Comparison of ENCODE assay signal across 12 mouse cellular contexts in genomic region chr8:84778638-84779380, GRCm38 (mm10). TPM values are rescaled to one million over a fixed set of nuclear protein-coding genes. Genes with fewer than 3 reads are reported as not detected.
DNase-seq lines count a peak whose midpoint lies in the region; ATAC-seq and TF ChIP-seq lines count a peak whose summit lies in the region.
"Had no signal": no experiment of that assay in that cellular context is flagged by ENCODE, and none has a peak within 500 bp of the region (broad histone marks: within the 10 kb centered on the region; RNA-seq: fewer than 3 reads in every experiment).

No protein-coding gene starts in this region.

- no peak for ATAC-seq in cerebellum, adult (ENCODE audit: insufficient number of reproducible peaks, low FRiP score, low TSS enrichment)
- no peak for ATAC-seq in lung, embryonic 15.5 days (ENCODE audit: borderline replicate concordance, extremely low read depth, low FRiP score, low TSS enrichment)
- ATAC-seq in lung, postnatal 0 days = no peak
- ATAC-seq in hindbrain, embryonic 13.5 days (ENCODE audit: low FRiP score) = no peak
- no peak for ATAC-seq in neural tube, embryonic 15.5 days (ENCODE audit: low FRiP score)
- no peak for ATAC-seq in liver, embryonic 12.5 days
- ATAC-seq: Patski had no signal

- no peak for TF ChIP-seq CTCF in lung, postnatal 0 days (IDR thresholded peaks at IDR 0.05)

- H3K9ac ChIP-seq in lung, embryonic 15.5 days = no peak overlapping the region
- no peak overlapping the region for H3K9ac ChIP-seq in lung, postnatal 0 days (replicated peaks; ENCODE audit: low read depth)
- H3K9ac ChIP-seq in hindbrain, embryonic 13.5 days = no peak overlapping the region
- H3K9ac ChIP-seq in neural tube, embryonic 15.5 days (replicated peaks) = no peak overlapping the region
- no peak overlapping the region for H3K9ac ChIP-seq in liver, embryonic 12.5 days

- no peaks in the 10 kb centered on the region for H3K9me3 ChIP-seq in lung, embryonic 15.5 days
- H3K9me3 ChIP-seq in lung, postnatal 0 days (ENCODE audit: low read length) = no peaks in the 10 kb centered on the region
- no peaks in the 10 kb centered on the region for H3K9me3 ChIP-seq in hindbrain, embryonic 13.5 days
- H3K9me3 ChIP-seq in neural tube, embryonic 15.5 days (replicated peaks) = no peaks in the 10 kb centered on the region
- no peaks in the 10 kb centered on the region for H3K9me3 ChIP-seq in liver, embryonic 12.5 days (replicated peaks)

- WGBS in lung, embryonic 15.5 days = 23% methylated on average over 11 of the region's 11 CpGs
- 42% methylated on average over 11 of the region's 11 CpGs for WGBS in lung, postnatal 0 days
- WGBS in hindbrain, embryonic 13.5 days = 10% methylated on average over 11 of the region's 11 CpGs
- WGBS in neural tube, embryonic 15.5 days = 12% methylated on average over 11 of the region's 11 CpGs
- WGBS in liver, embryonic 12.5 days (ENCODE audit: insufficient replicate concordance) = 24% methylated on average over 11 of the region's 11 CpGs

- DNase-seq in cerebellum, adult 8-10 months = peak; percentile 59
- DNase-seq in lung, postnatal 0 days (ENCODE audit: low spot score) = no peak
- DNase-seq in spleen, adult 12 weeks (ENCODE audit: low spot score) = no peak
- DNase-seq: heart, adult 18-20 months; kidney, postnatal 4 days had no signal

- H3K4me1 ChIP-seq in lung, embryonic 15.5 days = peaks cover 66% of the 10 kb centered on the region
- peaks cover 15% of the 10 kb centered on the region; the same call in 1 of the 2 replicates for H3K4me1 ChIP-seq in lung, postnatal 0 days (ENCODE audit: insufficient read depth, low read depth, low read length)
- H3K4me1 ChIP-seq in hindbrain, embryonic 13.5 days (replicated peaks) = peaks cover 55% of the 10 kb centered on the region
- peaks cover 63% of the 10 kb centered on the region for H3K4me1 ChIP-seq in neural tube, embryonic 15.5 days
- H3K4me1 ChIP-seq in liver, embryonic 12.5 days = peaks cover 10% of the 10 kb centered on the region; the same call in 1 of the 2 replicates

- no peaks in the 10 kb centered on the region for H3K36me3 ChIP-seq in lung, embryonic 15.5 days
- H3K36me3 ChIP-seq in lung, postnatal 0 days (ENCODE audit: insufficient read depth, low read length) = no peaks in the 10 kb centered on the region
- no peaks in the 10 kb centered on the region for H3K36me3 ChIP-seq in hindbrain, embryonic 13.5 days
- no peaks in the 10 kb centered on the region for H3K36me3 ChIP-seq in neural tube, embryonic 15.5 days
- H3K36me3 ChIP-seq in liver, embryonic 12.5 days = no peaks in the 10 kb centered on the region

- peak overlapping the region; percentile 15; the same call in 1 of the 2 replicates for H3K4me2 ChIP-seq in lung, embryonic 15.5 days
- no peak overlapping the region for H3K4me2 ChIP-seq in lung, postnatal 0 days (replicated peaks; ENCODE audit: low read depth, low read length)
- H3K4me2 ChIP-seq in hindbrain, embryonic 13.5 days = peak overlapping the region; percentile 32
- H3K4me2 ChIP-seq in neural tube, embryonic 15.5 days = 0 out of 2 replicates have a peak overlapping the region, but pooled peaks have one; percentile 26
- no peak overlapping the region for H3K4me2 ChIP-seq in liver, embryonic 12.5 days
- H3K4me2 ChIP-seq: liver, embryonic 11.5 days had no signal

- no peak overlapping the region for H3K4me3 ChIP-seq in lung, embryonic 15.5 days
- H3K4me3 ChIP-seq in lung, postnatal 0 days (ENCODE audit: low read depth, low read length) = no peak overlapping the region
- H3K4me3 ChIP-seq in hindbrain, embryonic 13.5 days = peak overlapping the region; percentile 9; the same call in 1 of the 2 replicates
- H3K4me3 ChIP-seq in neural tube, embryonic 15.5 days (replicated peaks) = no peak overlapping the region
- no peak overlapping the region for H3K4me3 ChIP-seq in liver, embryonic 12.5 days

- no peak overlapping the region; the same call in 1 of the 2 replicates for H3K27ac ChIP-seq in lung, embryonic 15.5 days
- no peak overlapping the region for H3K27ac ChIP-seq in lung, postnatal 0 days (ENCODE audit: low read length)
- peak overlapping the region; percentile 83 for H3K27ac ChIP-seq in hindbrain, embryonic 13.5 days
- peak overlapping the region; percentile 81 for H3K27ac ChIP-seq in neural tube, embryonic 15.5 days (replicated peaks)
- H3K27ac ChIP-seq in liver, embryonic 12.5 days = no peak overlapping the region

- peaks cover 56% of the 10 kb centered on the region for H3K27me3 ChIP-seq in lung, embryonic 15.5 days
- H3K27me3 ChIP-seq in lung, postnatal 0 days (replicated peaks; ENCODE audit: insufficient read depth, low read length) = no peaks in the 10 kb centered on the region
- H3K27me3 ChIP-seq in hindbrain, embryonic 13.5 days = peaks cover 95% of the 10 kb centered on the region
- H3K27me3 ChIP-seq in neural tube, embryonic 15.5 days (replicated peaks) = peaks cover 79% of the 10 kb centered on the region
- H3K27me3 ChIP-seq in liver, embryonic 12.5 days (replicated peaks) = peaks cover 100% of the 10 kb centered on the region
- H3K27me3 ChIP-seq: Patski had no signal

- TF ChIP-seq EP300 in lung, postnatal 0 days (IDR thresholded peaks at IDR 0.05) = no peak

RNA-seq across cellular contexts. Expression of gene Nfix, which starts 21.3 kb away (rescaled TPM):
- polyA plus RNA-seq in lung, embryonic 15.5 days (2015; fragmentation: Nextera tagmentation; extraction: Ambion mirVana) = 39.2 and 42.7 TPM in 2 replicates
- 38.8 and 45.1 TPM in 2 replicates for polyA plus RNA-seq in lung, postnatal 0 days (2015; fragmentation: Nextera tagmentation; extraction: Ambion mirVana)
- polyA plus RNA-seq in hindbrain, embryonic 13.5 days (2015; fragmentation: Nextera tagmentation; extraction: Ambion mirVana) = 35.3 and 44.1 TPM in 2 replicates
- polyA plus RNA-seq in neural tube, embryonic 15.5 days (2015; fragmentation: Nextera tagmentation; extraction: Ambion mirVana) = 60.3 and 70.5 TPM in 2 replicates
- 2.8 and 2.9 TPM in 2 replicates for polyA plus RNA-seq in liver, embryonic 12.5 days (2016; fragmentation: Nextera tagmentation; extraction: Ambion mirVana)

RNA-seq across cellular contexts. Expression of gene Dand5, which starts 43.8 kb away (rescaled TPM):
- polyA plus RNA-seq in lung, embryonic 15.5 days (2015; fragmentation: Nextera tagmentation; extraction: Ambion mirVana) = 6.0 and 6.3 TPM in 2 replicates
- polyA plus RNA-seq in lung, postnatal 0 days (2015; fragmentation: Nextera tagmentation; extraction: Ambion mirVana) = 6.2 and 6.8 TPM in 2 replicates
- 10.8 and 11.5 TPM in 2 replicates for polyA plus RNA-seq in hindbrain, embryonic 13.5 days (2015; fragmentation: Nextera tagmentation; extraction: Ambion mirVana)
- 15.7 and 17.2 TPM in 2 replicates for polyA plus RNA-seq in neural tube, embryonic 15.5 days (2015; fragmentation: Nextera tagmentation; extraction: Ambion mirVana)
- polyA plus RNA-seq in liver, embryonic 12.5 days (2016; fragmentation: Nextera tagmentation; extraction: Ambion mirVana) = 3.4 and 4.3 TPM in 2 replicates

RNA-seq across cellular contexts. Expression of gene Gadd45gip1, which starts 52.5 kb away (rescaled TPM):
- 43.4 and 47.0 TPM in 2 replicates for polyA plus RNA-seq in lung, embryonic 15.5 days (2015; fragmentation: Nextera tagmentation; extraction: Ambion mirVana)
- polyA plus RNA-seq in lung, postnatal 0 days (2015; fragmentation: Nextera tagmentation; extraction: Ambion mirVana) = 24.4 and 24.8 TPM in 2 replicates
- polyA plus RNA-seq in hindbrain, embryonic 13.5 days (2015; fragmentation: Nextera tagmentation; extraction: Ambion mirVana) = 37.3 and 37.8 TPM in 2 replicates
- 44.3 and 45.1 TPM in 2 replicates for polyA plus RNA-seq in neural tube, embryonic 15.5 days (2015; fragmentation: Nextera tagmentation; extraction: Ambion mirVana)
- 69.9 and 71.0 TPM in 2 replicates for polyA plus RNA-seq in liver, embryonic 12.5 days (2016; fragmentation: Nextera tagmentation; extraction: Ambion mirVana)

RNA-seq across cellular contexts. Expression of gene G430095P16Rik, which starts 56.0 kb away (rescaled TPM):
- polyA plus RNA-seq in lung, embryonic 15.5 days (2015; fragmentation: Nextera tagmentation; extraction: Ambion mirVana) = 3.4 and 4.4 TPM in 2 replicates
- polyA plus RNA-seq in lung, postnatal 0 days (2015; fragmentation: Nextera tagmentation; extraction: Ambion mirVana) = 2.0 and 2.8 TPM in 2 replicates
- polyA plus RNA-seq in hindbrain, embryonic 13.5 days (2015; fragmentation: Nextera tagmentation; extraction: Ambion mirVana) = 1.0 and 2.3 TPM in 2 replicates
- 1.4 and 1.8 TPM in 2 replicates for polyA plus RNA-seq in neural tube, embryonic 15.5 days (2015; fragmentation: Nextera tagmentation; extraction: Ambion mirVana)
- polyA plus RNA-seq in liver, embryonic 12.5 days (2016; fragmentation: Nextera tagmentation; extraction: Ambion mirVana) = 11.0 and 12.0 TPM in 2 replicates

Comparison
In these comparisons a context has a peak if more than half of its experiments do, and no peak if none do; other contexts are left out.
1. H3K4me2 ChIP-seq: peak in lung, embryonic 15.5 days (single experiment), hindbrain, embryonic 13.5 days (single experiment) and neural tube, embryonic 15.5 days (single experiment); none in lung, postnatal 0 days (single experiment) and liver, embryonic 12.5 days (single experiment).
2. H3K27ac ChIP-seq: peak in hindbrain, embryonic 13.5 days (single experiment) and neural tube, embryonic 15.5 days (single experiment); none in lung, embryonic 15.5 days (single experiment), lung, postnatal 0 days (single experiment) and liver, embryonic 12.5 days (single experiment).